Mouse (Mus musculus) urinary bladder, postnatal 25 days (tissue): ENCODE measurements around the gene Ddi1.
"Not testable (repeated sequence)": the region's sequence is repeated elsewhere in the genome, so short reads cannot be mapped to it uniquely, and the experiment has no call there.

Experiments
- DNase-seq: peaks from one replicate; pipeline ENCODE4 v3.0.0; 2022; ENCODE audit warnings: low spot score

Gene Ddi1

DNA sequence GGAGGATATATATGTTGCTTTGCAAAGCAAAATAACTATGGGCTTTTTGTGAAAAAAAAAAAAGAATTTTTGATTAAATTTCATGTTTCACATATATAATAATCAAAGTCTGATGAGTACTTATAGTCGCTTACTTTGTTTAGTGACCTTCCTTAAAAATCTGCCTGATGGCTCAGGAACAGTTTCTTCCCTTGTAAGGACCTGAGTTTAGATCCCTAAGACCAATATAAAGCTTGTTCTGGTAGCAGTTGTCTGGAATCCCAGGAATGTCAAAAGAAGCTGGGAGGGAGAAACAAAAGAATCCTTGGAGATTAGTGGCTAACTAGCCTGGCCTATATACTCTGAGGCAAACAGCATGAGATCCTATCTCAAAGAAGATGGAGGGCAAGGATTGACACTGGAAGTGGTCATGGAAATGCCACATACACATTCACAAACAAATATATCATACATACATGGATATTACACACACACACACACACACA lies at the start of gene Ddi1:
Gene Ddi1, minus strand, starts transcription at position 51 of the 485 bp plus-strand sequence.
- DNase-seq: no peak

DNA sequence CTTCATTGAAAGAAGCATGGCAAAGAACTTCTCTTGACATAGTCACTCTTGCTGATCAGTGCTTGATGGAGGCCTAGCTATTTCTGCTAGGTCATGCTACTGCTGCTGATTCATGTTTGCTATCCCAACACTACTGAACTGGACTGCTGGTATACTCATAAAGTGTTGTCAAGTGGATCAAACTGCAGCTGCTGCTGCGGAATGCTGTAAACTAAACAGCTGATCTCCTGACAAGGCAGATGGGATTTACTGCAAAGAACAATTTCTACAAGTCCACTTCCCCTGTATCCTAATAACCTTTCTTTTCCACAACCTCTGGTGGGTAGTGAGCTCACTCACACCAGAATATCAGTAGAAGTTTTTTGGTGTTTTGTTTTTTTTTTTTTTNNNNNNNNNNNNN lies 47.5 kb upstream of the Ddi1 start:
- no peak for DNase-seq

DNA sequence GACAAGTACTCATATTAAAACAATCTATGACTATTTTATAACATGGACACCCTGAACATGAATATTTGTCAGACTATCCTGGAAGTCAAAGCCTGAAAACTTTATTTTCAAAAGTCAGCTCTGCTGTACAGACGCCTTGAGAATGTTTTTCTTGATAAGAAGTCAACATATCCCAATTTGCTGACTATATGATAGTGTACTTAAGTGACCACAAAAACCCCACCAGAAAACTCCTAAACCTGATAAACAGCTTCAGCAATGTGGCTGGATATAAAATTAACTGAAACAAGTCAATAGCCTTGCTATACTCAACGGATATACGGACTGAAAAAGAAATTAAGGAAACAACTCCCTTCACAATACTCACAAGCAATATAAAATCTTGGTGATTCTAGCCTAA lies 36.2 kb upstream of the Ddi1 start:
- DNase-seq: no peak

DNA sequence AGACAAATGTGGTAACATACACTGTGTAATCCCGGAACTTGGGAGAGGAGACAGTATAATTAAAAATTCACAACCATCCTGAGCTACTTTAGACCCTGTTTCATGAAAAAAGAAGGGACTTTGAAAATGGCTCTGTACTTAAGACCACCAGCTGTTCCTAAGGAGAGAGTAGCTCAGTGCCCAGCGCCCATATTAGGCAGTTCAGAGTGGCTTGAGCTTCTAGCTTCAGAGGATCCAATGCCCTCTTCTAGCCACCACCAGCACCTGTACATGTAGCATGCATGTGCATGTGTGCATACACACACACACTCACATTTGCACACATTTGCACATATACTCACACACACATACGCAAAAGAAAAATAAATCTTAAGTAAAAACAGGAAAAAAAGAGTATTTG lies 34.9 kb upstream of the Ddi1 start:
- no peak for DNase-seq

DNA sequence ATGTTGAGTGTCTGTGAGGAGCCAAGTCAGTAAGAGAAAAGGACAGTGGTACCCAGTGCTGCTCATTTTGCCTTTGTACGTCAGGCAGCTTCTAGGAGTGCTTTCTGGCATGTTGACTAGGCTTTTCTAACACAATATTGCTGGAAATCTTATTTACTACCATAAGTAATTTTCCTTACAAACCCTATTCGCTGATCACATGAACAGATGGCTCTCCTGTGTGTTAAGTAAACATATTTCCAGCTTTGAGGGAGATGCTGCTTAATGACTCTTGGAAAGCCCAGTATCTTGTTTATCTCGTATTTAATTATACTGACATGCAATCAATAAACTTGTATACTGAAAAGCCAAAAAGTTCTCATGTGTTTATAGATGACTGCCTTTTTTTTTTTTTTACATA lies 32.4 kb upstream of the Ddi1 start:
- DNase-seq: no peak

DNA sequence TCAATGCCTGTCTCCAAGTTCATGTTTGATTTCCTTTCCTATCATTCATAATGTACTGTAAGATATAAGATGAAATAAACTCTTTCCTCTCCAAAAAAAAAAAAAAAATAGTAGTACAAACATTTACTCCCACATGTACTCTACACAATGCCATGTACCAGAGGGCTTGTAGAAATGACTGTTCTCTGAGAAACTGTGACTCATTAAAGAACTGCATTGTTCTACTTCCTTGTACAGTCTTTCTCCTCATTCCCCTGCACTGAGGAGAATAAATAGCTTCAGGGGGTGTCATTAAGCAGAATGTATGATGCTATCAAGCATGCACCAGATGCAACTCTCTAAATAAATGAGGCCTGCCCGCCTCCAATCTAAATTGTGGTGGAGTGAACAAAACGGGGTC lies 28.9 kb upstream of the Ddi1 start:
- DNase-seq: no peak

DNA sequence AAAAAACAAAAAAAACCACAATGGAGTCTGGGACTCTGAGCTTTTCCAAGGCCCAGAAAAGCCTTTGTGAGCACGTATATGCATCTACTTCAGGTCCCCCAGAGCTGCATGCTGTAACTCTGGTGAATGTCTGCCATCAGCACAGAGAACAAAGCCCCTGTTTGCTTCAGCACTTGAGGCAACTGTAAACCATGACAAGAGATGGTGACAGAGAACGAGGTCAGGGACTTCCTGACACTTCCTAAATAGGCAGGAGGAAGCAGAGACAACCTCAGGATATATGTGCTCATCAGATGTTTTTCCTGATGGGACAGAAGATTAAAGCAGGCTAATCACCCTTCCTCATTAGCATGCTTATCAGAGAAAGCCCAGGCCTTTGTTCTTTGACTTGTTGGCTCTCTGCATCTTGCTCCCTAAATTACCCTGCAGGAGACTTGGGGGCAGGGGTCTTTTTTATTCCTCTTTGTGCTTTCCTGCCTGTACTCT lies 19.6 kb upstream of the Ddi1 start:
- DNase-seq: no peak

DNA sequence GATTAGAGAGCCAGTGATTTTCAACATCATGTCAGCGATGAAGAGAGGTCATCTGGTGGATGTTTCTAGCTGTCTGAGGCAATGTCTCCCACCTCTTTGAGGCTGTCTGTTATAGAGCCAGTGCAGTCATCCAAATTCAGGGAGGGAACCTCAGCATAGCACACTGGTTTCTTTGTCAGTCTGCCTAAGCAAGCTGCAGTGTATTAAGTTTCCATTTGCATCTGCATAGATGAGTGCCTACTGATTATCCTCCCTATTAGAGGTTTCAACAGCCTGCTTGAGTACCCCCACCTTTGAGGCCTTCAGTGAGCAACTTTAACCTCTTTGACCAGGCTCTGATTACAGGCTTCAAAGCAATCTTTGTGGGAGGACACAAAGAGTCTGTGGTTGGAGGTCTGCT lies 17.1 kb upstream of the Ddi1 start:
- DNase-seq: no peak

DNA sequence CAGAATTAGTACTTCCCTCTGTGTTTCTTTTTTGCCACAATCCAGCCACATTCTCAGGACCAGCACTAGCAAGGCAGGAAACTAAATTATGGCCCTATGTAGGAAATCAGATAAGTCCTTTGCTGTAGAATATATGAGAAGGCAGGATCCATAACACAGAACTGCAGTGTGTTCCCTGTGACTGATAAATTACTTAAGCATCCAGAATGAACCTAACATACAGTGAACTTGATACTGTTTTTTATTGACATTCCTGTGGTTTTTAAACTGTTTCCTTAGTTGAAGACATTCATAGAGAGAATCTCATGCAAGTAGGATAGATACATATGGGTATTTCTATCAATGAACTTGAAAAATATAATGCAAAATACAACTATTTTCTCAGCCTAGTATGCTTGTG lies 7.9 kb upstream of the Ddi1 start:
- DNase-seq: no peak

DNA sequence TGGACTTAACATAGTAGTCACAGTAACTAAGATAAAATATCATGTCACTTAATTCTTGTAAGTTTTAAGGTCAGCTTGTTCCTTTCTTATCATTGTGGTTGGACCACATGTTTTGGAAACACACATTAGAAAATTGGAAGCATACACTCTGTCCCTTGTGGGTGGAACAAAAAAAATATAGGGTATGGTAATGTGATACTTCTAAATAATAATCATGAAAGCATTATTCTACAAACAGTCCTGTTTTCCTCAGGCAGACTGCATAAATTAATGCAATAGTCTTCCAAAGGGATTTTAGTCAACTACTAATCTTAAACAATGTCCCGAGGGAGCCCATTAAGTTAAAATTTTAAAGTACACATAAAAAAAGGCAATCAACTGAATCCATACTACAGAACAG lies 6.7 kb upstream of the Ddi1 start:
- no peak for DNase-seq

DNA sequence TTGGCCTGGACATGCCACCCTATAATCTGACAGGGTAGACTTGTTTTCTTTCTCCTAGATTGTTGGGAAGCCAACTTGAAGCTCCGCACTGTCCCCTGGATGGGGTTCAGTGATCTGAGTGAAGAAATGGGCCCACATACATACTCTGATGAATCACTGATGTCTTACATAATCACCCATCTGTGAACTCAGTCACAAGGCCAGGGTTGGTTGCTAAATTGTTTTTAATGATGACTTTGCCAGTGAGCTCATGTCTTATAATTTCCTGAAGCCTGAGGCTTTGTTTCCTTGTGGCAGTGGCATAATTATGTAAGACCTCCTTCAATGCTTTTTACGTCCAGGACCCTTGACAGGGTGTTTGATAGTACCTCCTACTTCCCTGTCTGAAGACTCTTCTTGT lies 4.8 kb downstream of the Ddi1 start:
- DNase-seq: no peak

DNA sequence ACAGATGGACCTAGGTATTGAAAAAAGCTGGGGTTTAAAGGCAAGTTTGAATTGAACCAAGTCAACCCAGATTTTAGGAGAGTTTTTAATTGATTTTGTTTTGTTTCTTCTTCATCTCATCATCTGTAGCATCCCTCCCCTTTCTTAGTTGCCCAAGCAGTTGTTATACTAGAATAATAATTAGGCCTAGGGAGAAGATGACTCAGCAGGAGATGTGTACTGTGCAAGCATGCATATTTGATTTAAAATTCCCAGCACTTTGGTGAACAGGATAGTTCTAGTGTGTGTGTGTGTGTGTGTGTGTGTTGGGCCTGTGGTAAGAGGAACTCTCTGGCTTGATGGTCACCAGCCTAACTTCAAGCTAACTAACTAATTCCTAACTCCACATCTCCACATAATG lies 12.6 kb downstream of the Ddi1 start:
- DNase-seq: no peak

DNA sequence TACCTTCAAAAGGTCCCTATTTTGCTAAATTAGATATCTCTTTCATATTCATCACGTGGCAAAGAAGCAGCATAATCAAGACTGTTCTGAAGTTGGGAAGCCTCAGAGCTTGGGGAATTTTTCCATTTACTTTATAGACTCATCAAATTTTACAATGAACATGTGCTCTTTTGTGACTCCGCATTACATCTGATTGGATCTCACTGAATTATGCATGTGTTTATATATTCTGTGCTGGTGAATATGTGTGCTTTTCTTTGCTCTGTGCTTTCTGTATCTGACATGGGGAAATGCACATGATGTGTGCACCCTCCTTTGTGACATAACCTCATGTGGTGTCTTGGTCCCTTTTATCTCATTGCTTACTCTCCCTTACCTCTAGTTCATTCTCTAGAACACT lies 17.7 kb downstream of the Ddi1 start:
- no peak for DNase-seq

DNA sequence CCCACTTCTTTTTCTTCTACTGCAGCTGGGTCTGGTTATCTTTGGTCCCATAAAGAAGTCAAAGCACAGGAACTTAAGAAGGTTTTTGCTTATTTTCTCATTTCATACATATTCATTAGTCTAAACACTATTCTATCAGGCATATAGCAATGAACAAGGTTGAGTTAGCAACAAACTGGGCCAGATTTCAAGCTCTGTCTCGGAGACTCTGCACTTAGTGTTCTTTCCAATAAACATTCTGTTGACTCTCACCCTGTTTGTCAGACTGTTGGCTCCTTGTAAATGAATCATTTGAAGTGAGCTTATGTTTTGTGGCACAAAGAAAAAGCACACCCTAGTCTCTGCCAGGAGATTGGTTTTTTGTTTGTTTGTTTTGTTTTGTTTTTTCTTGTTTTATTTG lies 19.3 kb downstream of the Ddi1 start:
- DNase-seq: no peak

DNA sequence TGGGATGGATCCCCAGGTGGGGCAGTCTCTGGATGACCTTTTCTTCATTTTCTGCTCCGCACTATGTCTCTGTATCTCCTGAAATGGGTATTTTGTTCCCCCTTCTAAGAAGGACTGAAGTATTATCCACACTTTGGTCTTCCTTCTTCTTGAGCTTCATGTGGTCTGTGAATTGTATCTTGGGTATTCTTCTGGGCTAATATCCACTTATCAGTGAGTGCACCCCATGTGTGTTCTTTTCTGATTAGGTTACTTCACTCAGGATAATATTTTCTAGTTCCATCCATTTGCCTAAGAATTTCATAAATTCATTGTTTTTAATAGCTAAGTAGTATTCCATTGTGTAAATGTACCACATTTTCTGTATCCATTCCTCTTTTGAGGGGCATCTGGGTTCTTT lies 33.7 kb downstream of the Ddi1 start:
- DNase-seq: not testable (repeated sequence)

DNA sequence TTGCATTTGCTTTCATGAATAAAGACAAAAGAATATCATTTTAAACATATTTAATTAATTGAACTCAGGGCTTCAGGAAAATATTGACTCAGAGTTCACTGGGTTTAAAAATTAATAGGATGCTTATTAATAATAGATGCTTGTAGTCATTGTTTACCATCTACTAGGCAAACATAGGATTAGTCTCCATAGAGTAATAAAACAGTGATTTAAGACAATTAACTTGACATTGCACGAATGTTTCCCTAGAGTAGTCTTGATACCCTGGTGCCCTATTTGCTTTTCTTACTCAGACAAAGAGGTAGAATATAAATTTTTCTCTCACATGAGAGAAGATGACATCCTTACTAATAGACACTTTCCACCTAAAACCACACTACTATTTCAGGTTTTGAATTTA lies 52.1 kb downstream of the Ddi1 start:
- no peak for DNase-seq

DNA sequence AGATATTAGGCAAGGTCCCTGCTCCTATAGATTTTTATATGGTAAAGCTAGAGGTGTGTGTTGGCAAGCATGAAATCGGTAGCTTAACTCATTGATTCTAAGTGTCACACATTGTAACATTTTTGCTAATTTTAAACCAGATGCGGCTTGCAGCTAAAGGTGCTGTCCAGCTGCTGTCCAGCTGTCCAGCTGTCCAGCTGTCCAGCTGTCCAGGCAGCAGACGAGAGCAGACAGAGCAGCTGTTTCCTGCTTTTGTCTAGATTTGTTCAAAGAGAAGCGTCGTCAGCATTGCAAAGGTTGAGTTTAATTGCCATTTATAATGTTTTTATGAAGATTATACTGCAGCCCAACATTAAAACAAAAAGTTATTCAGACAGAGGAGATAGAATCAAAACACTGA lies 56.8 kb downstream of the Ddi1 start:
- no peak for DNase-seq
